Mouse (Mus musculus) CH12.LX (cell line): ENCODE data around the gene Pitpnm3. TPM values are rescaled to one million over a fixed set of nuclear protein-coding genes. Genes with fewer than 3 reads are reported as not detected.

Source experiments
- DNase-seq: peaks from one replicate; pipeline ENCODE4 v3.0.0-alpha.2; 2013; ENCODE audit errors: extremely low read depth
- H3K27ac ChIP-seq: 2 replicates; pipeline ENCODE4 v1.5.1; 2012; ENCODE audit warnings: low read depth, mild to moderate bottlenecking, control low read depth, moderate library complexity; ENCODE audit not compliant: insufficient read depth
- H3K27me3 ChIP-seq: replicated peaks from 2 replicates; pipeline ENCODE3; 2012; ENCODE audit warnings: inconsistent platforms
- H3K36me3 ChIP-seq, 2 experiments: replicated peaks in 1 of 2; 2 replicates each; pipeline versions ENCODE3 to v1.6.1; 2012; ENCODE audit warnings: inconsistent platforms in 1 of 2, low read length in 1 of 2, mild to moderate bottlenecking in 1 of 2, mixed read lengths in 1 of 2, moderate library complexity in 1 of 2; ENCODE audit not compliant: control insufficient read depth in 1 of 2, insufficient read depth in 1 of 2
- H3K4me1 ChIP-seq, 2 experiments: 2 replicates each; pipeline ENCODE4 v1.6.1; 2012; ENCODE audit warnings: inconsistent platforms in 1 of 2, moderate library complexity in 1 of 2; ENCODE audit not compliant: insufficient read depth in 2 of 2, control insufficient read depth in 1 of 2
- H3K4me2 ChIP-seq: 2 replicates; pipeline ENCODE4 v1.6.1; 2012; ENCODE audit warnings: low read depth, mild to moderate bottlenecking, control low read depth; ENCODE audit not compliant: poor library complexity, insufficient read depth, severe bottlenecking
- H3K4me3 ChIP-seq, 3 experiments: fragments of 150-350 bp in 1 of 3; sonication (generic) in 1 of 3; replicated peaks in 1 of 3; 2 replicates each; pipeline versions ENCODE3 to v1.5.1; 2011 to 2012; ENCODE audit warnings: low read depth in 2 of 3, low read length in 2 of 3, mild to moderate bottlenecking in 2 of 3, moderate library complexity in 2 of 3, control low read depth in 1 of 3, improper control_type of control experiment in 1 of 3, inconsistent platforms in 1 of 3, mixed read lengths in 1 of 3; ENCODE audit not compliant: poor library complexity in 1 of 3
- H3K79me2 ChIP-seq: replicated peaks from 2 replicates; pipeline ENCODE4 v1.6.1; 2012; ENCODE audit warnings: mild to moderate bottlenecking, moderate library complexity; ENCODE audit not compliant: control insufficient read depth, poor library complexity, insufficient read depth, severe bottlenecking; ENCODE audit errors: extremely low read depth
- H3K9ac ChIP-seq: 2 replicates; pipeline ENCODE4 v1.6.1; 2012; ENCODE audit warnings: low read depth, mild to moderate bottlenecking, control low read depth, moderate library complexity; ENCODE audit not compliant: insufficient read depth
- H3K9me3 ChIP-seq: replicated peaks from 2 replicates; pipeline ENCODE3; 2012; ENCODE audit warnings: low read length, inconsistent platforms, mixed read lengths
- BHLHE40 ChIP-seq: IDR thresholded peaks from 2 replicates; pipeline ENCODE4 v1.6.1; 2011; ENCODE audit warnings: mild to moderate bottlenecking, low read depth, low read length, improper control_type of control experiment
- CHD2 ChIP-seq: IDR thresholded peaks from 2 replicates; pipeline ENCODE4 v1.6.1; 2011; ENCODE audit warnings: low read length, improper control_type of control experiment
- CTCF ChIP-seq, 2 experiments: IDR thresholded peaks in 1 of 2; conservative IDR thresholded peaks in 1 of 2; 2 replicates each; pipeline ENCODE4 v1.5.1; 2011 to 2012; ENCODE audit warnings: low read depth in 2 of 2, low read length in 2 of 2, improper control_type of control experiment in 1 of 2, inconsistent platforms in 1 of 2, mild to moderate bottlenecking in 1 of 2, moderate library complexity in 1 of 2
- E2F4 ChIP-seq: IDR thresholded peaks from 2 replicates; pipeline ENCODE4 v1.6.1; 2011; ENCODE audit warnings: low read depth, low read length, improper control_type of control experiment; ENCODE audit not compliant: insufficient replicate concordance
- EP300 ChIP-seq: IDR thresholded peaks from 2 replicates; pipeline ENCODE4 v1.6.1; 2011; ENCODE audit warnings: low read length, improper control_type of control experiment
- ETS1 ChIP-seq: conservative IDR thresholded peaks from 2 replicates; pipeline ENCODE4 v1.6.1; 2012; ENCODE audit warnings: low read depth, mild to moderate bottlenecking, inconsistent platforms, low read length, improper control_type of control experiment, moderate library complexity
- GABPA ChIP-seq: IDR thresholded peaks from 2 replicates; pipeline ENCODE4 v1.6.1; 2012; ENCODE audit warnings: low read depth, low read length, improper control_type of control experiment, inconsistent platforms; ENCODE audit not compliant: insufficient replicate concordance
- HCFC1 ChIP-seq: IDR thresholded peaks from 2 replicates; pipeline ENCODE4 v1.6.1; 2012; ENCODE audit warnings: low read depth, mild to moderate bottlenecking, inconsistent platforms, low read length, improper control_type of control experiment
- IRF4 ChIP-seq: IDR thresholded peaks from 2 replicates; pipeline ENCODE4 v1.6.1; 2014; ENCODE audit warnings: low read depth, mild to moderate bottlenecking, inconsistent platforms, low read length, improper control_type of control experiment
- JUN ChIP-seq: IDR thresholded peaks from 2 replicates; pipeline ENCODE4 v1.6.1; 2011; ENCODE audit warnings: low read depth, mild to moderate bottlenecking, low read length, improper control_type of control experiment, moderate library complexity; ENCODE audit not compliant: insufficient read depth
- JUND ChIP-seq: conservative IDR thresholded peaks from 2 replicates; pipeline ENCODE4 v1.6.1; 2011; ENCODE audit warnings: low read depth, low read length, improper control_type of control experiment
- MAFK ChIP-seq: IDR thresholded peaks from 2 replicates; pipeline ENCODE4 v1.6.1; 2011; ENCODE audit warnings: low read length, improper control_type of control experiment; ENCODE audit not compliant: insufficient replicate concordance
- MAX ChIP-seq: IDR thresholded peaks from 2 replicates; pipeline ENCODE4 v1.6.1; 2011; ENCODE audit warnings: low read length, improper control_type of control experiment
- MAZ ChIP-seq: IDR thresholded peaks from 2 replicates; pipeline ENCODE4 v1.6.1; 2012; ENCODE audit warnings: low read depth, mild to moderate bottlenecking, inconsistent platforms, low read length, improper control_type of control experiment, moderate library complexity
- MEF2A ChIP-seq: IDR thresholded peaks from 2 replicates; pipeline ENCODE4 v1.6.1; 2014; ENCODE audit warnings: low read depth, mild to moderate bottlenecking, inconsistent platforms, low read length, improper control_type of control experiment, borderline replicate concordance
- MYC ChIP-seq: IDR thresholded peaks from 2 replicates; pipeline ENCODE4 v1.6.1; 2011; ENCODE audit warnings: low read depth, mild to moderate bottlenecking, improper control_type of control experiment, low read length
- NELFE ChIP-seq: IDR thresholded peaks from 2 replicates; pipeline ENCODE4 v1.6.1; 2011; ENCODE audit warnings: low read depth, low read length, improper control_type of control experiment
- PAX5 ChIP-seq: IDR thresholded peaks from 2 replicates; pipeline ENCODE4 v1.6.1; 2012; ENCODE audit warnings: low read length, inconsistent platforms, mixed read lengths
- POLR2A ChIP-seq: IDR thresholded peaks from 2 replicates; pipeline ENCODE4 v1.6.1; 2011; ENCODE audit warnings: low read depth, mild to moderate bottlenecking, improper control_type of control experiment, low read length
- POLR2AphosphoS2 ChIP-seq: IDR thresholded peaks from 2 replicates; pipeline ENCODE4 v1.6.1; 2011; ENCODE audit warnings: low read depth, low read length, improper control_type of control experiment
- RCOR1 ChIP-seq: conservative IDR thresholded peaks from 2 replicates; pipeline ENCODE4 v1.6.1; 2012; ENCODE audit warnings: low read depth, mild to moderate bottlenecking, inconsistent platforms, low read length, improper control_type of control experiment
- USF1 ChIP-seq: IDR thresholded peaks from 2 replicates; pipeline ENCODE4 v1.6.1; 2014; ENCODE audit warnings: low read depth, mild to moderate bottlenecking, inconsistent platforms, low read length, improper control_type of control experiment
- USF2 ChIP-seq: conservative IDR thresholded peaks from 2 replicates; pipeline ENCODE4 v1.6.1; 2011; ENCODE audit warnings: low read depth, low read length, improper control_type of control experiment
- ZKSCAN1 ChIP-seq: IDR thresholded peaks from 2 replicates; pipeline ENCODE4 v1.6.1; 2012; ENCODE audit warnings: low read depth, inconsistent platforms, low read length, improper control_type of control experiment, borderline replicate concordance
- ZMIZ1 ChIP-seq: IDR thresholded peaks from 2 replicates; pipeline ENCODE4 v1.6.1; 2012; ENCODE audit warnings: low read depth, mild to moderate bottlenecking, inconsistent platforms, low read length, improper control_type of control experiment
- dilution Hi-C: fragments of 300-500 bp; cut with MboI; formaldehyde crosslinking; loops from 2 replicates; pipeline ENCODE4 v1.14.3; 2020; ENCODE audit warnings: low sequenced_read_pairs; ENCODE audit not compliant: extremely low pct_unique_long_range_greater_than_20kb, extremely low pct_ligation_motif_present
- in situ Hi-C: fragments of 300-500 bp; cut with MboI; formaldehyde crosslinking; loops from 3 replicates; pipeline ENCODE4 v1.14.3; 2019; ENCODE audit warnings: low sequenced_read_pairs, low pct_ligation_motif_present, low pct_unique_long_range_greater_than_20kb, mixed read lengths
- polyA plus RNA-seq: library from polyadenylated mRNA; unstranded; fragments of >175 nt; gene quantifications from 2 replicates; pipeline ENCODE4 v1.2.1, GENCODE M21; 2012; ENCODE audit warnings: low read depth; ENCODE audit not compliant: insufficient read length
- total RNA-seq, 2 experiments: library from RNA; depleted of rRNA; stranded (reverse); fragments of 300-350 nt in 1 of 2; fragments of >200 nt in 1 of 2; gene quantifications; 2 replicates each; pipeline ENCODE4 v1.2.3; 2012 to 2014

Pitpnm3 gene
- total and polyA plus RNA-seq, 3 experiments = 0.08 to 0.59 (median 0.31) TPM

DNA sequence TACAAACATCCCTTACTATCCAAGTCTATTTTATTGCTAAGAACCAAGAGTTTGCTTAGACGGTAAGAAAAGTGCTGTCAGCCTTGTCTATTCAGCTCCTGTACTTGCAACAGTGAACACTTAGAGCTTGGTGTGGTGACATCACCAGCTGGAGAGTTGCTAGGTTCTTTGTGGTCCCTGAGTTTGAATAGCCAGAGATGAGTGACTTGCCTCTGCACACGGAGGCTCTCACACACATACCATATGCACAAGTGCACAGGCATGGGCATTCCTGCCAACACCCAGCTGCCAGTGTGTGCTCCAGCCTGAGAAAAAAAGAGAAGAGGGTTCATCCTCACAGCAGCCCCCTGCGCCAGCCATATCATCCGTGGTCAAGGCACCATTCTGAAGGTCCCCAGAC is 12.0 kb downstream of the Pitpnm3 start:
- in situ Hi-C loops = no loop called here
- H3K4me2 ChIP-seq = no peak overlapping the region
- H3K36me3 ChIP-seq = no peaks in the 10 kb centered on the region
- no peak overlapping the region for H3K4me3 ChIP-seq
- H3K9me3 ChIP-seq = no peaks in the 10 kb centered on the region
- dilution Hi-C loops = no loop called here
- H3K79me2 ChIP-seq = no peaks in the 10 kb centered on the region
- peaks cover 15% of the 10 kb centered on the region for H3K27me3 ChIP-seq
- no peak overlapping the region for H3K27ac ChIP-seq
- no peak for TF ChIP-seq MAX
- no peak overlapping the region for H3K9ac ChIP-seq
- no peak for DNase-seq
- peaks cover 0 to 15% of the 10 kb centered on the region in 2 experiments; a peak in 2 of 4 replicates for H3K4me1 ChIP-seq

- H3K9me3 ChIP-seq = no peaks in the 10 kb centered on the region
- in situ Hi-C loops (no loop called here), dilution Hi-C loops (no loop called here)
- no peak overlapping the region for H3K4me3 ChIP-seq
- no peak for DNase-seq
- H3K27ac ChIP-seq = no peak overlapping the region
- no peak overlapping the region for H3K9ac ChIP-seq
- no peak overlapping the region for H3K4me2 ChIP-seq
- TF ChIP-seq CTCF (conservative IDR thresholded peaks at IDR 0.05 in 1 of 2, IDR thresholded peaks at IDR 0.05 in 1 of 2; ENCODE audit: low read depth in 2 of 2, low read length in 2 of 2) (no peak), USF2 (no peak), ZMIZ1 (no peak), MYC (no peak), IRF4 (no peak), PAX5 (no peak), MEF2A (no peak), POLR2A (no peak), EP300 (no peak), JUN (no peak), BHLHE40 (no peak), MAFK (no peak), POLR2AphosphoS2 (no peak), JUND (no peak)
- peaks cover 0 to under 1% of the 10 kb centered on the region in 2 experiments; a peak in 2 of 4 replicates for H3K4me1 ChIP-seq
- peaks cover 39% of the 10 kb centered on the region for H3K27me3 ChIP-seq
- H3K36me3 ChIP-seq = no peaks in the 10 kb centered on the region
- H3K79me2 ChIP-seq = no peaks in the 10 kb centered on the region
Observed at GRCm38 (mm10) chr11:72120354-72120753, 15.2 kb downstream of the Pitpnm3 start.

DNA sequence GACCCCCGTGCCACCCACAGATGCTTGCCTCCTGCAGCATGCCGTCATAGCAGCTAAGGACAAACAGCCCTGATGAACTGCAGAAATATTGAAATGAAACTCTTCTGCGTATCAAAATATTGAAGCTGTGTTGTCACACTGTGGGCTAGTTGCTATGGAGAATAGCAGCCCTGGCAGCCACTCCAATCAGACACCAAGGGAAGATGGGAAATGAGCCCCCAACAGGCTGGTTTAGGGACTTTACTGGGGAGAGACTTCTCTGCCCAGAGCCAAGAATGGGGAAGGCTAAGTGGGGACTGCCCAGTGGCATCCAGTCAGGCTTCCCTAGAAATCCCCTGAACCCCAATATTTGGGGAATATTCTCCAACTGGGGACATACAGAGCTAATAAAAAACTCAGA is 16.9 kb downstream of the Pitpnm3 start:
- H3K79me2 ChIP-seq = no peaks in the 10 kb centered on the region
- H3K9me3 ChIP-seq = no peaks in the 10 kb centered on the region
- H3K4me3 ChIP-seq = no peak overlapping the region
- no peak overlapping the region for H3K4me2 ChIP-seq
- TF ChIP-seq RCOR1 = no peak
- no peak for TF ChIP-seq NELFE
- no peak for TF ChIP-seq MEF2A
- TF ChIP-seq USF1 = no peak
- TF ChIP-seq IRF4 = no peak
- no peak for TF ChIP-seq ETS1
- no peak for TF ChIP-seq MYC
- TF ChIP-seq CHD2 = no peak
- TF ChIP-seq MAZ = no peak
- TF ChIP-seq POLR2A = no peak
- no peak for TF ChIP-seq USF2
- TF ChIP-seq E2F4 = no peak
- no peak for TF ChIP-seq ZKSCAN1
- no peak for TF ChIP-seq HCFC1
- TF ChIP-seq JUND = no peak
- TF ChIP-seq GABPA = no peak
- in situ Hi-C loops = no loop called here
- H3K27ac ChIP-seq = no peak overlapping the region
- H3K36me3 ChIP-seq = no peaks in the 10 kb centered on the region
- H3K4me1 ChIP-seq = no peaks in the 10 kb centered on the region
- no peak for DNase-seq
- no peak overlapping the region for H3K9ac ChIP-seq
- peaks cover 53% of the 10 kb centered on the region for H3K27me3 ChIP-seq
- dilution Hi-C loops = no loop called here
